Mouse (Mus musculus) cerebellum, postnatal 4 days (tissue): ENCODE data around the gene Psmd3.

Source experiments
- DNase-seq, 2 experiments: peaks; one replicate each; pipeline ENCODE4 v3.0.0; 2022; ENCODE audit warnings: low spot score in 2 of 2, mixed read lengths in 1 of 2

Gene Psmd3

DNA sequence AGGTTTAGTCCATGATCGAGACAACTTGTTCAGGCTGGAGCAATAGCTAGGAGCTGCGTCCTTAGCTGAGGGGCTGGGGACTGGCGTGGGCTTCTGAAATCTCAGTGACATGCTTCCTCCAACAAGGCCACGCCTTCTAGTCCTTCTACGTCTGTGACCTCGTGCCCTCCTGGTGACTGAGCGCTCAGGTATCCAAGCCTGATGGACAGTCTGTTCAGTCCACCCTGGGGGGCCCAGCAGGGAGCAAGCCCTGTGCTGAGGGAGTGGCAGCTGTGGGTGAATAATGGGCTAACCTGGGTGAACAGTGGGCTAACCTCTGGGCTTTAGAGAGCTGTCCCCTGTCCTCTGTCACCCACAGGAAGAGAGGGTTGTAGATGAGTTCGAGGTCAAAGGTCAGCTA lies 5.7 kb downstream of the Psmd3 start:
- no peak for DNase-seq

DNA sequence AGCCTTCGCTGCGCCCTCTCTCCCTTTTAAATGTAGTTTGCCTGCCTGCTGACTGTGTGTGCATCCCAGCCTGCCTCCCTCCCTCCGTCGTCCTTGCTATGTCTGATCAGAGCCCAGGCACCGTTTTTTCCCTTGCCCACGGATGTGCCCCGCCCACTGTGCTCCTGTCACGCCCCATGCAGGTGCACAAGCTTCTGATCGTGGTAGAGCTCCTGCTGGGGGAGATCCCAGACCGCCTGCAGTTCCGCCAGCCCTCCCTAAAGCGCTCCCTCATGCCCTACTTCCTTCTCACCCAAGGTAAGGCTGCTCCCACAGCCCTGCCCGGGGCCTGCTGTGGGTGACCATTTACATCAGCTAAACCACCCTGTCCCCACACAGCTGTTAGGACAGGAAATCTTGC lies 10.8 kb downstream of the Psmd3 start:
- DNase-seq = no peak

DNA sequence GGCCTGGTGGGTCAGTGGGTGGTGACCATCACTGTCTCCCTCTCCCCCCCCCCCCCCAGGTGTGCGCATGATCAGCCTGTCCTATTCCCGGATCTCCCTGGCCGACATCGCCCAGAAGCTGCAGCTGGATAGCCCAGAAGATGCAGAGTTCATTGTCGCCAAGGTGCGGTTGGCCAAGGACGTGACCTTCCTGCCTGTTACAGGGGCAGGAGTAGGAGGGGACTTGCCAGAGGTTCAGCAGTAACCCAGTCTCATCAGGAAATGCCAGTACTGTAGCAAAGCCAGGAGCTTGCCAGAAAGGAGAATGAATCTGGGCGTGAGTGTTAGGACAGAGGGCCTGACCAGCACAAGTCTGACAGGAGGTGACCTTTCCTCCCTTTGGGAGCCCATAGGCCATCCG lies 11.4 kb downstream of the Psmd3 start:
- no peak for DNase-seq

DNA sequence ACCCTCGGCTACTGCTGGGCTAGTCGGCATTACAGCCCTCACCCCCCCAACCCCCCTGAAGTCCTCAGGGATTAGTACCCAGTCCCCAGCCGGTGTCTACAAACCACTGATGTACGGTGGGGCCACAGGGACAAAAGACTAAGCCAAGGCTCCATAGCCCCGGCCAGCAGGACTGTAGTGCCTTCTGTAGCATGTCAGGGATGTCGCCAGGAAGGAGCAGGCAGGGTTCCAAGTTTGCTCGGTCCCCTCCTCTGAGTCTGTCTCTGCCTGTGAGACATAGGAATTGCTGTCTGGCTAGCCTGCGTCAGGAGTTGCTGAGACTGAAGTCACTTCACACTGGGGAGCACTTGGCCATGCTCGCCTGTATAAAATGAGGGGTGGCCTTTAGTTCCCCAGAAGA lies 11.9 kb downstream of the Psmd3 start:
- no peak for DNase-seq

DNA sequence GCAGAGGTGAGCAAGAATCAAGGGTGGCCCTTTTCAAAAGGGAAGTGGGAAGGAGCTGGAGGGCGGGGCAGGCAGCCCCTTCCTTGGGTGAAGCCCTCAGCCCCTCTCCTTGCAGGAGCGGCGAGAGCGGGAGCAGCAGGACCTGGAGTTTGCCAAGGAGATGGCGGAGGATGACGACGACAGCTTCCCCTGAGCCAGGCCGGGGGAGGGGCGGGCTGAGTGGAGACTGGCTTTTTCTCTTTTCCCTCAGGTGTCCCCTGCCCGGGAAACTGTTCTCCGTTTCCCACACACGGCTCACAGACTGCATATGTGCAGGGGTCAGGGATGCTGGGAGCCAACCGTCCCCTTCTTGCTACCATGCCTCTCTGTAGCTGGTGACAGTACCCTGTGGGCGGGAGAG lies 13.1 kb downstream of the Psmd3 start:
- DNase-seq = no peak

DNA sequence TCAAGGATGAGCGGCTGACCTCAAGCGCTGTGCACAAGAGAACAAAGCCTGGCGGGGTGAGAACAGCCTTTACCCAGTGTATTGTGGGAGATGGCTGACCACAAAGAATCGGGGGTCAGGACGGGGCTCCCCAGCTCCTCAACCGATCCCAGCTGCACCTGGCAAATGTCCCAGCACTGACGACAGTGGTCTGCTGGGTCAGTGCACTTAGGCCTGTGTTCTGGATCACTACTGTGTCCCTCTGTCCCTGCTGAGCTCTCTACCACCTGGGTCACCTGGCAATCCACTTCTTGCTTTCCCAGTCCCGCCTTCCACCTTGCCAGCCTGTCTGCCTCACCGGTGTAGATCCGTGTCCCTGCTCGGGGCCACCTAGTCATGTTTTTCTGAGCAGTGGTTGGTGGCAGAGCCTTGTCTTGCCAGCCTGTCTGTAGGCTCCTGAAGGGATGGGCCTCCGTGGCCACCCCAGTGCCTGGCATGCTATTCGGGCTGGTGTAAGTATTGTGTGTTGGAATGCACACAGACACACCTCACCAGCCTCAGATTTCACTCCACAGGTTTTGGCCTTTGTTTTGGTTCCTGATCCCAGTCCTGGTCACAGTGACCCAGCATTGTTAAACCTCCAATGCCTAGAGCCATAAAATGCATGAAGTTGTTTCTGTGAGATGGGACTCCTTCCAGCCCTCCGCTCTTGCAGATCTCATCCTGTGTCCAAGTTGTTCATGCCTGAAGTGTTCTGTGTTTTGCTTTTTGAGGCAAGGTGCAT lies 14.3 kb downstream of the Psmd3 start:
- DNase-seq = no peak

DNA sequence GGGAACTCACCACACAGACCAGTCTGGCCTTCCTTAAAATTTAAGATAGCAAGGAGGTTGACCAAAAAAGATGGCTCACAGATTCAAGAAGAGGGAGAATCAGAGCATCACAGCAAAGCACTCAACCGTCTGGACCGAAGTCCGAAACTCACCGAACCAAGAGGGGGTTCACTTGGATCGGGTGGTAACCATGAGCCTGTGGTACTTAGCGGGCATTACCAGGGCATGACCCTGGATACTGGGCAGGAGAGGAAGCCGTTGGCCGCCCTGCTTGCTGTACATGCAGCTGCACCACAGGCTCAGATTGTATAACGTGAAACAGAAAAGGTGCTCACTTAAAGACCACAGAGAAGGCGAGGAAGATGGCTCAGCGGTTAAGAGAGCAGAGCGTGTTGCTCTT lies 14.9 kb downstream of the Psmd3 start:
- no peak for DNase-seq

DNA sequence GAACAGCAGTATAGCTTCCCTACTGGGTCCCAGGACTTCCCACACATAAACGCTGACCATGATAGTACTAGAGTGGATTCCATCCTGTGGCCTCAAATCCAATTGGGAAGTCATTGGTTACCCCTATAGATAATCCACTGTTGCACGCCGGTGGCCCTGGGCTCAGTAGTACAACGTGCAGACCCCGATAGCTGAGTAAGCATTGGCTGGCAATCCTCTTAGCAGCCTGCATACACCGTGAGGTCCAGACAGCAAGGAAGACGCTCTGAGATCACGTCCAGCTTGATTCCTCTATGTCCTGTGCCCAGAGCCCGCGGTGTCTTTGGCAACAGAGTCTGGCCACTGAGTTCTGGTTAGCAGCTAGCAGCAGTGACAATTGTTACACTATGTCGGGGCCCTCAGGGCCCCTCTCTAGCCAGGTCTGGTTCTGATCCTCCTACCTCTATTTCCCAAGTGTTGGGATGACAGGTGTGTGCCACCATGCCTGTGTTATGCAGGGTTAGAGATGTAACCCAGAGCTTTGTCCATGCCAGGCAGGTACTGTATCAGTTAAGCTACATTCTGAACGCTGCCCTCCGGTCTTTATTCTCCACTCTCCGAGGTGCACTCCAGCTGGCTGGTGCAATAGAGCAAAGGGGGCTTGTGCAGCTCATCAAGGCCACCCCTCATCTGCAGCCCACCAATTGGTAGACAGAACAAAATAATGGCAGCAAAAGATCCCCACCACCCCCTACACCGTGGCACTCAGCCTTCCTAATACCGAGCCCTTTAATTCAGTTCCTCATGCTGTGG lies 16.7 kb downstream of the Psmd3 start:
- DNase-seq = no peak

DNA sequence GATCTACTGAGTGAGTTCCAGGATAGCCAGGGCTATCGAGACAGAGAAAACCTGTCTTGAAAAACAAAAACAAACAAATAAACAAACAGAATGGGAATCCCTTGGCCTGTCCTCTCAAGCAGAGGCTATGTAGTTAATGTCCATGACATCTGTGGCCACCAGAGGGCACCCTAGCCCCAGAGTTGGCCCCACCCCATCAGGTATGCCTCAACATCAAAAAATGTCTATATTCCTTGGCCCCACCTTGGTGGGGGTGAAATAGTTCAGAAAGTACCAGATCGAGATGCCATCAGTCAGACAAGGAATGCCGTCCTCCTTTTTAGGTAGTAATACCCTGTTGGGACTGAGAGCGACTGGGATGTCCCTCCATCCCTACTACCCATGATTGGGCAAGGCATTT lies 17.6 kb downstream of the Psmd3 start:
- DNase-seq = peak; percentile 66 to 81

DNA sequence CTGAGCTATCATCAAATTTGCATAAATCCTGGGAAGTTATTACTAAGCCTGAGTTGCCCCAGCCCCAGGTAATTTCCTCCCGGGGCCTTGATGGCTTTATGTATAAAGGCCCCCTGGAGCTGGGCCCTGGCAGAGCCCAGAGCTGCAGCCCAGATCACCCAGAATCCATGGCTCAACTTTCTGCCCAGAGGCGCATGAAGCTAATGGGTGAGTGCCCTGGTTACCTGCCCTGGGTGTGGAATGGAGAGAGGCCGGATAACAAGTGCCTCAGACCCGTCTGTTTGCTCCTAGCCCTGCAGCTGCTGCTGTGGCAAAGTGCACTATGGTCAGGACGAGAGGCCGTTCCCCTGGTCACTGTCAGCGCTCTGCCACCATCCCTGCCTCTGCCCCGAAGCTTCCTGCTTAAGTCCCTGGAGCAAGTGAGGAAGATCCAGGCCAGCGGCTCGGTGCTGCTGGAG lies 18.9 kb downstream of the Psmd3 start, which contains the start of gene Csf3:
Csf3 (plus strand) TSS at position 51 of the 458 bp plus-strand sequence.
- DNase-seq = no peak

DNA sequence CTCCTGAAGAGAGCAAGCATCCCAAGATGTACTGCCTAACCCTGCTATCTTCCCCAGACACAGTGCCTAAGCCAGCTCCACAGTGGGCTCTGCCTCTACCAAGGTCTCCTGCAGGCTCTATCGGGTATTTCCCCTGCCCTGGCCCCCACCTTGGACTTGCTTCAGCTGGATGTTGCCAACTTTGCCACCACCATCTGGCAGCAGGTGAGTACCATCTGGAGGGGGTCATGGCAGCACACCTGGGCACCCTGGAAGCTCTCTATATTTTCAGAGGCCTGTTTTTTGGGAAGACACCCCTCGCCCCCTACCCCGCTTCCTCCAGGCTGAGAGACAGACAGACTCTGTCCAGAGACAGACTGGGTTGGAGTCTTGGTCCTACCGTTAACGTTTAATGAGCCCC lies 20.0 kb downstream of the Psmd3 start:
- DNase-seq = no peak

DNA sequence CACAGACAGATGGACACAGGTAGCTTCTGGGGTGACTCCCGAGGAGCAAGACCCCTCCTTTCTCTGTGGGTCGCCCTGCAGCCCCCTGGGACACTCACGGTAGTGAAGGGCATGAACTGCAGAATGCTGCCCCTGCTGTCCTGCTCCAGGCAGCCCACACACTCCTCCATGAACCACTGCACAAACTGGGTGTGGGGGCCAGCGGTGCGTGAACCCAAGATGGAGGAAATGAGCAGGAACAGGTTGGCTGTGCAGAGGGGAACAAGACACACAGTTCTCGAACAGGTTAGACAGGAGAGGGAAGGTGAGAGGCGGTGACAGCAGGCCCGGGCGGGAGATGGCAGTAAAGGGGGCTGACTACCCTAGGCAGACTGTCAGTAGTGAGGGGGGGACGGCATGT lies 22.7 kb downstream of the Psmd3 start:
- no peak for DNase-seq

DNA sequence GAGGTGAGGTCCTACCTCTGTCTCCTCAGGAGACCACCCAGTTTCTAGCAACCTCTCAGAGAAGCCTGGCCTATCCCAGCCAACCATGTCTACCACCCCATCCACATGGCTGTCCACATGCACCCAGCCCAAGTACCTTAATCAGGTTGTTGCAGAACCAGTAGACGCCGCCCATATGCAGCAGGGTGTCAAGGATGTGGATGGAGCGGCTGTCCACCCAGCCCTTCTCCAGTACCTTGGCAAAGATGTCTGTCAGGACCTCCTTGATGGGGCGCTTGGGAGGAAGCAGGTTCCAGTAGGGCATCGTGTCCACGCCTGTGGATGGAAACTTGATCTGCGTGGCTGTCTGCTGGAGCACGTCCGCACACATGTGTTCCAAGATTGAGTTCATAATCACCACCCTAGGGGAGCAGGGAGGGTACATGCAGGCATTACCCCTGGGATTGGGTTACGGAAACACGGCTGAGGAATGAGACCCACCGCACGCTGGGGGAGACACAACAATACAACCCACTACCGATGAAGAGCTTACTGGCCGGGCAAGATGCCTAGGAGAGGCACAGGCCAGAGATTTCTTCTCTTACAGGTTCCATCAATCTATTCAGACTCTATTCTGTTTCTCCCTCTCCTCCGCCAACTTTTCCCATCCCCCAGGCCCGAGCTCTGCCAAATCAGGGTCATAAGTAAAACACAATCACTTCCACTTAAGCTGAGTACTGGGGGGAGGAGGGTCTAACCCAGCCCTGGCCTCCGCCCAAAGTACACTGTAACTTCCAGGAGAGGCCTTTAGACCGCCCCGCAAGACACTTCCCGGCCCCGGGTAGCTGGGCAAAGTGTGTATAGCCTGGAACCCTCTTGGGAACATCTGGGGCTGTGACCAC lies 25.3 kb downstream of the Psmd3 start:
- DNase-seq = no peak

DNA sequence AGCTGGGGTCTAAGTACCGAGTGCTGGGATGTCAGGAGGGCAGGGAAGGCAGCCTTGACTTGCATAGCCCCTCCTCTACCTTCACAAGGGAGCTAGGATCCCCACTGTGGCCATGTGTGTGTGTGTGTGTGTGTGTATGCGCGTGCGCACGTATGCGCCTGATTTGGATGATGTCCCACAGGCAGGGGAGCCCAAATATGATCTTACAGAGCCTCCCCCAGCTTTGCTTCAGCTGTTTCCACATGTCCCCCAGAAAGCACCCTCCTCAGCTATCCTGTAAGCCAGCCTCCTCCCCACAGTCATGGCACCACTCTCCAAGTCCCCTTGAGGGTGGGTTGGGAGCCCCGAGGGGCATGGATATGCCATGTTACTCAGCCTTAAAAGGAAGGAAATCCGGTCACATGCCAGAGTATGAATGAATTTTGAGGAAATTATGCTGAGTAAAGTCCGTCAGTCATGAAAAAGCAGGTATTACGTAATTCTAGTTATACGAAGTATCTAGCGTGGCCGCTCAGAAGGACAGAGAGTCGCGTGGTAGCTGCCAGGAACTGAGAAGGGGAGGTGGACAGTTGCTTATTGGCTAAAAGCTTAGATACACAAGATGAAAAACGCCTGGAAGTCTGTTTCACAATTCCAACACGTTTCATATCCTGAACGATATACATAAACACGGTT lies 26.1 kb downstream of the Psmd3 start:
- no peak for DNase-seq

DNA sequence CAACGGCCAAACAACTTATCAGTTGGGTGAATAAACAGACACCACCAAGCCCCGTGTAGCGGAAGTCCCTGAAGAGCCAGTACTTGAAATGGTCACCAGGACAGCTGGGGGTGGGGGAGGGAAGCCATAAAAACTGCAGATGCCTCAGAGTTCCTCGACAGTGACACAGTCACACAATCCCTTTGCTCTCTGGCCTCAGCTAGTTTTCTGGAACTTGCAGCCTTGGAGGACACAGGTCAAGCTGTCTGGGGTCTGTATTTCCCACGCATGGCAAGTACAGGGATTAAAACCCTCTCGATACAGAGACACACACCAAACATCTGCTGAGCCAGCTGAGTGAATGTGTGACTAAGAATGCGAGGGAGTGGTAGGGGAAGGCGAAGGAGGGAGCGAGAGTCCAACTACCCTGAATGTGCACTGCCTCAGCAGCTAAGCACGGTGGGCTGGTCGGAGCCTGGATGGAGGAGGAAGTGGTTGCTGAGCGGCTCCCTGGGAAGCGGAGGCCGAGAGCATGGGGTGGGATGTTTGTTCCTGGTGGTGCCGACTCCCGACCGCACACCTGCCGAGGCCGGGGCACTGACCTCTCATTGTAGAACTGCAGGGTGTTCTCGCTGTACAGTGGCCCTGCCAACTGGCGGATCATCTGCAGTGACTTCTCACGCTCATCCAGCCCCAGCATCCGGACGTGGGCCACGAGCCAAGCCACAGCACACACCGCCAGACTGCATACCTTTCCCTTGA lies 26.8 kb downstream of the Psmd3 start:
- no peak for DNase-seq

DNA sequence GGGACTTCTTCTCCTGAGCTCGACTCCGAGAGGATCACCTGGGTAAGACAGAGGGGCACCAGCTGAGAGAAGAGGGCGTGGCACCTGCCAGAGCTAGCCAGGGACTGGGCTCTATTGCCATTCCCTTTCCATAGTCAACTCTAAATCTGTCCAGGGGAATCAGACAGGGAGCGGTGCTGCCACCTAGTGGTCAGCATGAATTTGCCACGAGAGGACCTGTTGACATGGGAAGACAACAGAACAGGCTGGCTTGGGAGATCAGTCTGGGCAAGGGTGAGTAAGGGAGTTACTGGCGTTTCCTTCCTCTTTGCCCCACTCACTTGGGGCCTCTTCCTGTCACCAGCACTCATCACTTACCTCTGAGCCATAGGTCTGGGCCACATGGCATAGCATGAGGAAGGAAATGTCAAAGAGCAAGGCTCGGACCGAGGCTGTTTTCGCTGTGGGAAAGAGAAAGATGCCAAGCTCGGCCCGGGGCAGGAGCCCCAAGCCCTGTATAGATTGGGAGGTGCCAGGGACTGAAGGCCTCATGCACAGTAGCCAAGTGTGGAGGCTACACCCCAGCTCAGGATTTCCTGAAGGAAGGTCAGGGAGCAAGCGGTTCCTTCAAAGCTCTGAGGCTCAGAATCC lies 28.2 kb downstream of the Psmd3 start:
- peak; percentile 67 to 84 for DNase-seq

DNA sequence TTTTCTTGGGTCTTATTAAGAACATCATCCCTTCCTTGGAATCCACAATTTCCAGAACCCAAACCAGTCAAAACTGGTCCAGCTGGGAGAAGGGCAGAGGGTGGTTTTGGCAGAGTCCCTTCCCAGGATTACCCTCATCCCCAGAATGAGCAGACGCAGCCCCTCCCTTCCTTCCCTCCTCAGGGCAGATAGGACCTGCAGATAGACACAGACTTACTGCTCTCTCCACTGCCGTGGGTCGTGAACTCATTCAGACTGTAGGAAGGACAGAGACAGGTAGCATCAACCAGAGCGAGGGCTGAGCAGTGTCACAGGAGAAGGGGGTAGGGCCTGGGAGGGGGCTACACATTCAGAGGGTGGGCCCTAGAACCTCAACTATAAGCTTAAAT lies 28.7 kb downstream of the Psmd3 start:
- DNase-seq = no peak

DNA sequence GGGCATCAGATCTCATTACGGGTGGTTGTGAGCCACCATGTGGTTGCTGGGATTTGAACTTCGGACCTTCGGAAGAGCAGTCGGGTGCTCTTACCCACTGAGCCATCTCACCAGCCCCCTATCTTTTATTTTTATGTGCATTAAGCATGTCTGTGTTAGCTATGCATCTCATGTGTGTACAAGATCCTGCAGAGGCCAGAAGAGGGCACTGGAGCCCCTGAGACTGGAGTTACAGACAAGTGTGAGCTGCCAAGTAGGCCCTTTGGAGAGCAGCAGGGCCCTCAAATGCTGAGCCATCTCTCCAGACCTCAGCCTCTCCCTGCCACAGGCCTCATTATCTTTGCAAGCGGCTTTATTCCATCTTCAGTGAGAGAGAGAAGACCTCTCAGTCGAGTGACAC lies 29.7 kb downstream of the Psmd3 start:
- peak in 1 of 2 experiments; percentile 47 for DNase-seq

DNA sequence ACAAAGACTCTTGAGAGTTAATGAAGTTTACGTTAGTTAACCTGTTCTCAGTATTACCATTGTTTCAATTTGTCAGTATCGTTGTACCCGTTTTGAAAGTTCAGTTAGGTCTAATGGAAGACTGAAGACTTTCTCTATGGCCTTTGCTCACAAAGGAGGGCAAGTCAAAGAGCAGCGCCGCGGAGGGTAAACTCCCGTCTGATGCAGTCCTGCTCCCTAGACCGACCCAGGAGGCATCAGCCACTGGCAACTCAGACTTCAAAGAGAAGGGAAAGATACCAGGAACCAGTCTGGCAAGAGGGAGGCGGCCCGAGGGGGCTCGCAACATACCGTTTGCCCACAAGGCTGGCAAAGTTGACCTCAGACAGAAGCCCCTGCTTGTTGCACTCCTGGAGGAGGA lies 31.3 kb downstream of the Psmd3 start:
- no peak for DNase-seq

DNA sequence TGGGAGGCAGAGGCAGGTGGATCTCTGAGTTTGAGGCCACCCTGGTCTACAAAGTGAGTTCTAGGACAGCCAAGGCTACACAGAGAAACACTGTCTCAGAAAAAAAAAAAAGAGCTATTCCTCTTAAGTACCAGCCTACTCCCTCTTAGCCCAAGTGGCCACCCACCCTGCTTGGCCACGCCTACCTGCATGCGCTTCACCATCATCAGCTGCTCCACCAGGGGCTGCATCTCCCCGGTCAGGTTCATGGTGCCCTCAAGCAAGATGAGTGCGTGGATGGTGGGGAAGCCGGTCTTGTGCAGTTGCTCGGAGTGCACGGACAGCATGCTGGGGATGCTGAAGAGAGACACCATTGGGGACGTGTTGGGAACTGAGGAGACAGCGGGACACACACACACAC lies 33.6 kb downstream of the Psmd3 start:
- no peak for DNase-seq
